14 mouse cellular contexts compared by ENCODE assay signal in genomic region chr10:70132714-70133113, GRCm38 (mm10). TPM values are rescaled to one million over a fixed set of nuclear protein-coding genes. Genes with fewer than 3 reads are reported as not detected.
DNase-seq lines count a peak whose midpoint lies in the region; ATAC-seq and TF ChIP-seq lines count a peak whose summit lies in the region.
"Had no signal": no experiment of that assay in that cellular context is flagged by ENCODE, and none has a peak within 500 bp of the region (broad histone marks: within the 10 kb centered on the region; RNA-seq: fewer than 3 reads in every experiment).

No protein-coding gene starts in this region.

- no peaks in the 10 kb centered on the region for H3K36me3 ChIP-seq in heart, postnatal 0 days (replicated peaks; ENCODE audit: control insufficient read depth, insufficient read depth, low read length)
- no peaks in the 10 kb centered on the region for H3K36me3 ChIP-seq in intestine, embryonic 15.5 days
- H3K36me3 ChIP-seq: hindbrain, embryonic 13.5 days had no signal

- TF ChIP-seq CTCF in heart, postnatal 0 days (IDR thresholded peaks at IDR 0.05; ENCODE audit: low read depth) = no peak
- TF ChIP-seq CTCF in bone marrow, adult 2 months (IDR thresholded peaks at IDR 0.05; ENCODE audit: control insufficient read depth, insufficient read depth, low read length) = no peak

- H3K4me2 ChIP-seq in heart, postnatal 0 days (ENCODE audit: low read depth, low read length) = no peak overlapping the region; the same call in 1 of the 2 replicates
- no peak overlapping the region for H3K4me2 ChIP-seq in intestine, embryonic 15.5 days (replicated peaks)
- H3K4me2 ChIP-seq: hindbrain, embryonic 13.5 days had no signal

- WGBS in heart, postnatal 0 days = 27% methylated on average over 6 of the region's 6 CpGs
- WGBS in bone marrow, adult 2 months = 65% methylated on average over 6 of the region's 6 CpGs
- whole genome bisulfite sequencing in intestine, embryonic 15.5 days = 41% methylated on average over 6 of the region's 6 CpGs

- H3K9ac ChIP-seq in heart, postnatal 0 days (replicated peaks; ENCODE audit: low read depth, low read length) = no peak overlapping the region
- no peak overlapping the region for H3K9ac ChIP-seq in intestine, embryonic 15.5 days
- H3K9ac ChIP-seq: hindbrain, embryonic 13.5 days had no signal

- no peaks in the 10 kb centered on the region for H3K27me3 ChIP-seq in heart, postnatal 0 days (ENCODE audit: control insufficient read depth, insufficient read depth, low read length)
- no peaks in the 10 kb centered on the region for H3K27me3 ChIP-seq in intestine, embryonic 15.5 days (replicated peaks)
- H3K27me3 ChIP-seq: CH12.LX; hindbrain, embryonic 13.5 days had no signal

- intact Hi-C loops in heart, postnatal 36 days (cut with DNase I) = loop anchor here (2.0 kb wide), 1 partner anchor 34 kb away; no protein-coding TSS in a partner anchor

- no peak overlapping the region for H3K4me3 ChIP-seq in heart, postnatal 0 days (ENCODE audit: low read depth, low read length)
- no peak overlapping the region for H3K4me3 ChIP-seq in bone marrow, adult 2 months (replicated peaks; ENCODE audit: control insufficient read depth, low read depth, low read length)
- H3K4me3 ChIP-seq in intestine, embryonic 15.5 days (replicated peaks) = no peak overlapping the region
- H3K4me3 ChIP-seq: hindbrain, embryonic 13.5 days; midbrain, embryonic 10.5 days had no signal

- H3K9me3 ChIP-seq in heart, postnatal 0 days (replicated peaks; ENCODE audit: control insufficient read depth, low read length) = no peaks in the 10 kb centered on the region
- no peaks in the 10 kb centered on the region for H3K9me3 ChIP-seq in intestine, embryonic 15.5 days
- H3K9me3 ChIP-seq: hindbrain, embryonic 13.5 days; midbrain, embryonic 10.5 days had no signal

- peaks cover 37% of the 10 kb centered on the region for H3K4me1 ChIP-seq in heart, postnatal 0 days (ENCODE audit: control insufficient read depth, insufficient read depth)
- H3K4me1 ChIP-seq in bone marrow, adult 2 months (ENCODE audit: control insufficient read depth, insufficient read depth, low read length) = peaks cover 5% of the 10 kb centered on the region; the same call in 1 of the 2 replicates
- H3K4me1 ChIP-seq in intestine, embryonic 15.5 days (replicated peaks) = peaks cover 18% of the 10 kb centered on the region
- H3K4me1 ChIP-seq: midbrain, embryonic 10.5 days had no signal

- no peak for TF ChIP-seq POLR2A in bone marrow, adult 2 months (IDR thresholded peaks at IDR 0.05; ENCODE audit: borderline replicate concordance, control insufficient read depth, low read depth, low read length)

- TF ChIP-seq EP300 in heart, postnatal 0 days (IDR thresholded peaks at IDR 0.05; ENCODE audit: low read depth) = no peak

- H3K27ac ChIP-seq in heart, postnatal 0 days (ENCODE audit: low read depth) = peak overlapping the region; percentile 77
- H3K27ac ChIP-seq in bone marrow, adult 2 months (ENCODE audit: control insufficient read depth, insufficient read depth, low read depth, low read length, poor library complexity) = peak overlapping the region; percentile 37; the same call in 1 of the 2 replicates
- no peak overlapping the region for H3K27ac ChIP-seq in intestine, embryonic 15.5 days
- H3K27ac ChIP-seq: hindbrain, embryonic 13.5 days; kidney, postnatal 0 days; midbrain, embryonic 10.5 days had no signal

- ATAC-seq in heart, postnatal 0 days (ENCODE audit: insufficient read depth, low read depth) = no peak
- peak; percentile 24; the same call in 1 of the 2 replicates for ATAC-seq in intestine, embryonic 15.5 days
- 0 out of 2 replicates have a peak, but pooled peaks have one; percentile 1 for ATAC-seq in megakaryocyte-erythroid progenitor cell, adult 5-6 weeks (replicated peaks; ENCODE audit: low FRiP score, low TSS enrichment, poor library complexity, severe bottlenecking)

- DNase-seq in heart, postnatal 0 days (ENCODE audit: low spot score) = no peak
- no peak for DNase-seq in heart, postnatal 36 days
- no peak for DNase-seq in thymus, postnatal 36 days
- no peak for DNase-seq in right cerebral cortex, postnatal 10 days (ENCODE audit: low spot score in 2 of 2)
- DNase-seq: cerebellum, adult 18-20 months; embryo, embryonic 11 days; thymus, postnatal 14 days had no signal

RNA-seq across cellular contexts. Expression of gene Ccdc6, which starts 35.8 kb away (rescaled TPM):
- 10.4 and 24.2 TPM in 2 replicates for total RNA-seq in heart, postnatal 0 days (2014; rRNA removed; ENCODE audit: low replicate concordance)
- 7.7 and 7.8 TPM in 2 replicates for polyA plus RNA-seq in heart, postnatal 0 days (2015; fragmentation: Nextera tagmentation; extraction: Ambion mirVana)
- total RNA-seq in heart, postnatal 36 days (2021) = 10 to 100 TPM; 27.7 to 29.3 TPM
- 17.0 and 19.1 TPM in 2 replicates for polyA plus RNA-seq in bone marrow, adult 2 months (2011; ENCODE audit: insufficient read depth, insufficient read length, low replicate concordance, missing spikeins)
- 13.5 and 14.0 TPM in 2 replicates for polyA plus RNA-seq in intestine, embryonic 15.5 days (2015; fragmentation: Nextera tagmentation; extraction: Ambion mirVana)
- 48.6 and 59.4 TPM in 2 replicates for total RNA-seq in megakaryocyte-erythroid progenitor cell, adult 5-6 weeks (2014; fragmentation: Nextera tagmentation)
- total RNA-seq in megakaryocyte-erythroid progenitor cell, adult 5-6 weeks (2017) = 22.7 and 29.6 TPM in 2 replicates
